Mouse (Mus musculus): Measurements from ENCODE around the gene Tbc1d23.

GRCm38 (mm10) chr16:57175751-57176150 is 55.6 kb downstream of the Tbc1d23 start:
- TF ChIP-seq CTCF (IDR thresholded peaks at IDR 0.05; ENCODE audit: borderline replicate concordance, insufficient read depth, low read depth, low read length), result no peak
- TF ChIP-seq POLR2A (IDR thresholded peaks at IDR 0.05; ENCODE audit: borderline replicate concordance, insufficient read depth, low read length), result no peak

Measured in cerebellum, adult 2 months (tissue).